Comparison of ENCODE assay signal across 8 mouse cellular contexts in genomic region chr4:135875546-135875945, GRCm38 (mm10). TPM values are rescaled to one million over a fixed set of nuclear protein-coding genes. Genes with fewer than 3 reads are reported as not detected.
DNase-seq lines count a peak whose midpoint lies in the region; ATAC-seq and TF ChIP-seq lines count a peak whose summit lies in the region.

No protein-coding gene starts in this region.

- no peaks in the 10 kb centered on the region for H3K27me3 ChIP-seq in forebrain, embryonic 11.5 days (ENCODE audit: control insufficient read depth, insufficient read depth, low read length)
- H3K27me3 ChIP-seq in forebrain, embryonic 14.5 days (replicated peaks; ENCODE audit: control insufficient read depth, insufficient read depth, low read length) = no peaks in the 10 kb centered on the region
- H3K27me3 ChIP-seq in lung, embryonic 16.5 days (ENCODE audit: control insufficient read depth, insufficient read depth, low read depth, low read length) = no peaks in the 10 kb centered on the region
- no peaks in the 10 kb centered on the region for H3K27me3 ChIP-seq in forebrain, postnatal 0 days (ENCODE audit: insufficient read depth, low read length)

- H3K4me1 ChIP-seq in forebrain, embryonic 11.5 days (replicated peaks; ENCODE audit: control insufficient read depth, insufficient read depth, low read length) = peaks cover 29% of the 10 kb centered on the region
- peaks cover 37% of the 10 kb centered on the region for H3K4me1 ChIP-seq in forebrain, embryonic 14.5 days (ENCODE audit: control insufficient read depth, insufficient read depth, low read length)
- peaks cover 41% of the 10 kb centered on the region for H3K4me1 ChIP-seq in lung, embryonic 16.5 days (replicated peaks; ENCODE audit: control insufficient read depth, insufficient read depth, low read length)
- H3K4me1 ChIP-seq in forebrain, postnatal 0 days (ENCODE audit: insufficient read depth) = peaks cover 23% of the 10 kb centered on the region
- peaks cover 18% of the 10 kb centered on the region for H3K4me1 ChIP-seq in olfactory bulb, adult 2 months (ENCODE audit: control insufficient read depth, insufficient read depth, low read length)

- 34% methylated on average over 7 of the region's 7 CpGs for WGBS in forebrain, embryonic 11.5 days
- 32% methylated on average over 7 of the region's 7 CpGs for WGBS in forebrain, embryonic 14.5 days
- 30% methylated on average over 7 of the region's 7 CpGs for WGBS in lung, embryonic 16.5 days
- WGBS in forebrain, postnatal 0 days = 23% methylated on average over 7 of the region's 7 CpGs
- WGBS in olfactory bulb, adult 2 months = 26% methylated on average over 7 of the region's 7 CpGs

- no peak for ATAC-seq in forebrain, embryonic 11.5 days (replicated peaks; ENCODE audit: low FRiP score)
- no peak for ATAC-seq in forebrain, embryonic 14.5 days
- ATAC-seq in lung, embryonic 16.5 days (ENCODE audit: low read depth) = no peak
- ATAC-seq in forebrain, postnatal 0 days = no peak

- H3K4me3 ChIP-seq in forebrain, embryonic 11.5 days (ENCODE audit: low read depth, low read length) = no peak overlapping the region
- no peak overlapping the region for H3K4me3 ChIP-seq in forebrain, embryonic 14.5 days (ENCODE audit: low read depth, low read length)
- no peak overlapping the region for H3K4me3 ChIP-seq in lung, embryonic 16.5 days (ENCODE audit: low read length)
- H3K4me3 ChIP-seq in forebrain, postnatal 0 days (ENCODE audit: low read depth, low read length) = no peak overlapping the region
- H3K4me3 ChIP-seq in olfactory bulb, adult 2 months (ENCODE audit: insufficient read depth, low read depth, low read length) = no peak overlapping the region

- no peak for TF ChIP-seq POLR2A in olfactory bulb, adult 2 months (IDR thresholded peaks at IDR 0.05; ENCODE audit: insufficient read depth, low read depth, low read length)

- DNase-seq in forebrain, embryonic 11.5 days (ENCODE audit: low spot score) = no peak
- DNase-seq in forebrain, embryonic 14.5 days (ENCODE audit: low spot score) = no peak
- DNase-seq in lung, postnatal 10 days = no peak
- peak; percentile 16 for DNase-seq in forebrain, postnatal 0 days
- DNase-seq in MN1 (ENCODE audit: low spot score) = no peak
- DNase-seq in adrenal gland, postnatal 36 days = no peak

- no peaks in the 10 kb centered on the region for H3K9me3 ChIP-seq in forebrain, embryonic 11.5 days (ENCODE audit: control insufficient read depth, low read length)
- no peaks in the 10 kb centered on the region for H3K9me3 ChIP-seq in forebrain, embryonic 14.5 days (replicated peaks; ENCODE audit: control insufficient read depth, low read length)
- H3K9me3 ChIP-seq in lung, embryonic 16.5 days (ENCODE audit: control insufficient read depth, low read length) = no peaks in the 10 kb centered on the region
- no peaks in the 10 kb centered on the region for H3K9me3 ChIP-seq in forebrain, postnatal 0 days (ENCODE audit: low read length)

- 0 out of 2 replicates have a peak overlapping the region, but pooled peaks have one; percentile 48 for H3K27ac ChIP-seq in forebrain, embryonic 11.5 days (ENCODE audit: low read depth, low read length)
- no peak overlapping the region for H3K27ac ChIP-seq in forebrain, embryonic 14.5 days (ENCODE audit: low read depth, low read length)
- H3K27ac ChIP-seq in lung, embryonic 16.5 days (ENCODE audit: low read length) = peak overlapping the region; percentile 100
- H3K27ac ChIP-seq in forebrain, postnatal 0 days (ENCODE audit: low read depth, low read length) = no peak overlapping the region
- H3K27ac ChIP-seq in olfactory bulb, adult 2 months (ENCODE audit: insufficient read depth, low read depth, low read length) = peak overlapping the region; percentile 47; the same call in 1 of the 2 replicates

- H3K36me3 ChIP-seq in forebrain, embryonic 11.5 days (ENCODE audit: control insufficient read depth, insufficient read depth, low read length) = no peaks in the 10 kb centered on the region; the same call in 1 of the 2 replicates
- H3K36me3 ChIP-seq in forebrain, embryonic 14.5 days (ENCODE audit: control insufficient read depth, insufficient read depth, low read length) = peaks cover 13% of the 10 kb centered on the region
- peaks cover 13% of the 10 kb centered on the region for H3K36me3 ChIP-seq in lung, embryonic 16.5 days (ENCODE audit: control insufficient read depth, insufficient read depth, low read length)
- H3K36me3 ChIP-seq in forebrain, postnatal 0 days (ENCODE audit: insufficient read depth) = peaks cover 3% of the 10 kb centered on the region

- TF ChIP-seq CTCF in forebrain, postnatal 0 days (IDR thresholded peaks at IDR 0.05; ENCODE audit: low read depth) = no peak; the same call in 1 of the 2 replicates
- TF ChIP-seq CTCF in olfactory bulb, adult 2 months (IDR thresholded peaks at IDR 0.05; ENCODE audit: insufficient read depth, low read depth, low read length) = no peak

- no peak overlapping the region for H3K4me2 ChIP-seq in forebrain, embryonic 11.5 days (ENCODE audit: low read depth, low read length, severe bottlenecking)
- H3K4me2 ChIP-seq in forebrain, embryonic 14.5 days (ENCODE audit: low read length) = no peak overlapping the region
- peak overlapping the region; percentile 52 for H3K4me2 ChIP-seq in lung, embryonic 16.5 days (ENCODE audit: low read depth, low read length)
- no peak overlapping the region for H3K4me2 ChIP-seq in forebrain, postnatal 0 days (ENCODE audit: low read depth)

- H3K9ac ChIP-seq in forebrain, embryonic 11.5 days (ENCODE audit: low read length) = no peak overlapping the region
- H3K9ac ChIP-seq in forebrain, embryonic 14.5 days (ENCODE audit: low read length) = no peak overlapping the region
- H3K9ac ChIP-seq in lung, embryonic 16.5 days (ENCODE audit: low read length) = peak overlapping the region; percentile 52
- H3K9ac ChIP-seq in forebrain, postnatal 0 days = no peak overlapping the region

RNA-seq across cellular contexts. Expression of gene Pnrc2, which starts 1.9 kb away (rescaled TPM):
- 220 and 234 TPM in 2 replicates for polyA plus RNA-seq in forebrain, embryonic 11.5 days (2014; fragmentation: Nextera tagmentation; extraction: Ambion mirVana)
- polyA plus RNA-seq in forebrain, embryonic 14.5 days (2014; fragmentation: Nextera tagmentation; extraction: Ambion mirVana) = 162 and 165 TPM in 2 replicates
- polyA plus RNA-seq in lung, embryonic 16.5 days (2015; fragmentation: Nextera tagmentation; extraction: Ambion mirVana) = 217 and 224 TPM in 2 replicates
- 64.4 and 75.0 TPM in 2 replicates for total RNA-seq in forebrain, postnatal 0 days (2014; rRNA removed)
- 60.9 and 73.0 TPM in 2 replicates for polyA plus RNA-seq in forebrain, postnatal 0 days (2015; fragmentation: Nextera tagmentation; extraction: Ambion mirVana)
- polyA plus RNA-seq in olfactory bulb, adult 2 months (2012; ENCODE audit: insufficient read depth, insufficient read length, low replicate concordance, missing spikeins) = not detected in 2 replicates
- total RNA-seq in adrenal gland, postnatal 36 days (2021) = 100 to 1,000 TPM; 104 to 111 TPM

RNA-seq across cellular contexts. Expression of gene Cnr2, which starts 19.6 kb away (rescaled TPM):
- 0.13 and 0.17 TPM in 2 replicates for polyA plus RNA-seq in forebrain, embryonic 11.5 days (2014; fragmentation: Nextera tagmentation; extraction: Ambion mirVana)
- 0.05 and 0.10 TPM in 2 replicates for polyA plus RNA-seq in forebrain, embryonic 14.5 days (2014; fragmentation: Nextera tagmentation; extraction: Ambion mirVana)
- 1.3 TPM in 2 replicates for polyA plus RNA-seq in lung, embryonic 16.5 days (2015; fragmentation: Nextera tagmentation; extraction: Ambion mirVana)
- 0.24 and 0.31 TPM in 2 replicates for total RNA-seq in forebrain, postnatal 0 days (2014; rRNA removed)
- 0.17 TPM in 1 of 2 replicates, not detected in the other for polyA plus RNA-seq in forebrain, postnatal 0 days (2015; fragmentation: Nextera tagmentation; extraction: Ambion mirVana)
- not detected in 2 replicates for polyA plus RNA-seq in olfactory bulb, adult 2 months (2012; ENCODE audit: insufficient read depth, insufficient read length, low replicate concordance, missing spikeins)
- total RNA-seq in adrenal gland, postnatal 36 days (2021) = 1 to 10 TPM; 1.3 to 1.6 TPM

RNA-seq across cellular contexts. Expression of gene Srsf10, which starts 20.0 kb away (rescaled TPM):
- 392 and 452 TPM in 2 replicates for polyA plus RNA-seq in forebrain, embryonic 11.5 days (2014; fragmentation: Nextera tagmentation; extraction: Ambion mirVana)
- polyA plus RNA-seq in forebrain, embryonic 14.5 days (2014; fragmentation: Nextera tagmentation; extraction: Ambion mirVana) = 259 and 304 TPM in 2 replicates
- 245 and 264 TPM in 2 replicates for polyA plus RNA-seq in lung, embryonic 16.5 days (2015; fragmentation: Nextera tagmentation; extraction: Ambion mirVana)
- 96.4 and 114 TPM in 2 replicates for total RNA-seq in forebrain, postnatal 0 days (2014; rRNA removed)
- 131 and 143 TPM in 2 replicates for polyA plus RNA-seq in forebrain, postnatal 0 days (2015; fragmentation: Nextera tagmentation; extraction: Ambion mirVana)
- polyA plus RNA-seq in olfactory bulb, adult 2 months (2012; ENCODE audit: insufficient read depth, insufficient read length, low replicate concordance, missing spikeins) = not detected in 2 replicates
- total RNA-seq in adrenal gland, postnatal 36 days (2021) = 100 to 1,000 TPM in 1 of 2 experiments, 10 to 100 TPM in 1; 82.3 to 120 TPM

RNA-seq across cellular contexts. Expression of gene Fuca1, which starts 45.0 kb away (rescaled TPM):
- 42.3 and 49.2 TPM in 2 replicates for polyA plus RNA-seq in forebrain, embryonic 11.5 days (2014; fragmentation: Nextera tagmentation; extraction: Ambion mirVana)
- polyA plus RNA-seq in forebrain, embryonic 14.5 days (2014; fragmentation: Nextera tagmentation; extraction: Ambion mirVana) = 53.1 and 60.7 TPM in 2 replicates
- 76.4 and 94.8 TPM in 2 replicates for polyA plus RNA-seq in lung, embryonic 16.5 days (2015; fragmentation: Nextera tagmentation; extraction: Ambion mirVana)
- total RNA-seq in forebrain, postnatal 0 days (2014; rRNA removed) = 30.9 and 33.2 TPM in 2 replicates
- 67.7 and 75.2 TPM in 2 replicates for polyA plus RNA-seq in forebrain, postnatal 0 days (2015; fragmentation: Nextera tagmentation; extraction: Ambion mirVana)
- not detected in 2 replicates for polyA plus RNA-seq in olfactory bulb, adult 2 months (2012; ENCODE audit: insufficient read depth, insufficient read length, low replicate concordance, missing spikeins)
- total RNA-seq in adrenal gland, postnatal 36 days (2021) = 10 to 100 TPM; 84.1 to 87.4 TPM

Comparison
In these comparisons a context has a peak if more than half of its experiments do, and no peak if none do; other contexts are left out.
1. H3K27ac ChIP-seq: peak in forebrain, embryonic 11.5 days (single experiment), lung, embryonic 16.5 days (single experiment) and olfactory bulb, adult 2 months (single experiment); none in forebrain, embryonic 14.5 days (single experiment) and forebrain, postnatal 0 days (single experiment).